Comparison of ENCODE assay signal across 1 mouse cellular context in the genomic region with DNA sequence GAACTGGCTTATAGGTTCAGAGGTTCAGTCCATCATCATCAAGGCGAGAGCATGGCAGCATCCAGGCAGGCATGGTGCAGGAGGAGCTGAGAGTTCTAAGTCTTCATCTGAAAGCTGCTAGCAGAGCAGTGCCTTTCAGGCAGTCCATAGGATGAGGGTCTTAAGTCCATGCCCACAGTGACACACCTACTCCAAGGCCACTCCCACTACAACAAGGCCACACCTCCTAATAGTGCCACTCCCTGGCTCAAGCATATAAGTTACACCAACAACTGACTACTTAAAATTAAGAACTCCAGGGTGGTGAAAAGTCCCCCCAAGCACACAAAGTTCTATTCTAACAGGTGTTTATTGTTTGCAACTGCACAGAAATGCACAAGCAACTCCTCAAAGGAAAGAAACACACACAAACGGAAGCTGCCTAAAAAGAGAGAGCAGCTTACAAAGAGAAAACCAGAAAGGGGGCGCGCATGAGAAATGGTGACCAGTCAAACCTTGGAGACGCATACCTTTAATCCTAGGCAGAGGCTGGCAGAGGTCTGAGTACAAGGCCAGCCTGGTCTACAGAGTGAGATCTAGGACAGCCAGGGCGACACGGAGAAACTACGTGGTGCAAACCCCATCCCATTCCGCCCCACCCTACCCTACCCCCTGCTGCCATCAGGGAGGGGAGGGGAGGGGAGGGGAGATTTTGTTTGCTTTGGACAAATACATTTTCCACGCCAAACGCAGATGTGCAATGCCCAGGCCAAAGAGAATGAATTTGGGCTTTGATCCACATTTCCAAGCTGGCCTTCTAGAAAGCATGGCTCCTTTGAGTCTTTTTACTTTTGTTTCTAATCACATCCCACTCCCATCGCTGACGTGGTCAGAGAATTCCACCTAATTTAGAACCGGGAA.
TF ChIP-seq lines count a peak whose summit lies in the region.

No protein-coding gene starts in this region.

TF ChIP-seq in MEL, 35 proteins besides CTCF, POLR2A, EP300 and RAD21 (continued from another document):
- TF ChIP-seq E2F4 (IDR thresholded peaks at IDR 0.05; ENCODE audit: borderline replicate concordance, low read depth, low read length), result no peak
